14 mouse cellular contexts compared by ENCODE assay signal in the genomic region with DNA sequence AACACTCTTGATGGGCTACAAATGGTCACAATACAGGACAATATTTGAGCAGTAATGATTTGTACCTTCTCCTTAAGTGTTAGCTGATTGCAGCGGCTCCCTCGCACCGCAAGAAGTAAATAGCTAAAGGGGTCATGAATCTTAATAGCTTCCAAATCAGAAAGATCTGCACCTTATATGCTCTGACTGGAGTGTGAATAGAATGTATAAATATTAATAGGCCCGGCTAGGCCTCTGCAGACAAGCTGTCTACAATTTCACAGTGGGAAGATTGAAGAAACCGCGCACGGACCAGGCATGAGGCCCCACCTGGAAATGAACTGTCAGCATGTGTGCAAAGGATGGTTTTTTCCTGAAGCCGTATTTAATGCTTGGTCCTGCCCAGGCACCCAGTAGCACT.
"Had no signal": no experiment of that assay in that cellular context is flagged by ENCODE, and none has a peak within 500 bp of the region (broad histone marks: within the 10 kb centered on the region; RNA-seq: fewer than 3 reads in every experiment).

No protein-coding gene starts in this region.

- H3K4me2 ChIP-seq: limb, embryonic 15.5 days; liver, embryonic 12.5 days; lung, embryonic 14.5 days; stomach, embryonic 15.5 days had no signal

- H3K4me3 ChIP-seq: limb, embryonic 15.5 days; liver, embryonic 12.5 days; megakaryocyte, embryonic 14.5 days; stomach, embryonic 15.5 days had no signal

- H3K27me3 ChIP-seq: limb, embryonic 15.5 days; liver, embryonic 12.5 days; megakaryocyte, embryonic 14.5 days; stomach, embryonic 15.5 days had no signal

- H3K9me3 ChIP-seq: limb, embryonic 15.5 days; liver, embryonic 12.5 days; stomach, embryonic 15.5 days had no signal

- H3K9ac ChIP-seq: limb, embryonic 15.5 days; liver, embryonic 12.5 days; lung, embryonic 14.5 days; stomach, embryonic 15.5 days had no signal

- DNase-seq: kidney, adult 8-10 months; kidney, postnatal 25 days; layer of hippocampus, postnatal 36 days; lung, embryonic 14.5 days; lung, postnatal 10 days; right cerebral cortex, postnatal 14 days; thymus, adult 2 months; thymus, postnatal 25 days had no signal

- ATAC-seq: intestine, postnatal 0 days; liver, embryonic 12.5 days had no signal

- H3K36me3 ChIP-seq: limb, embryonic 15.5 days; liver, embryonic 12.5 days; stomach, embryonic 15.5 days had no signal

- H3K4me1 ChIP-seq: limb, embryonic 15.5 days; liver, embryonic 12.5 days; megakaryocyte, embryonic 14.5 days; stomach, embryonic 15.5 days had no signal

- H3K27ac ChIP-seq: limb, embryonic 15.5 days; liver, embryonic 12.5 days; macrophage; stomach, embryonic 15.5 days had no signal
